Mouse (Mus musculus) CH12.LX (cell line): ENCODE results near the gene Bicc1. TPM values are rescaled to one million over a fixed set of nuclear protein-coding genes. Genes with fewer than 3 reads are reported as not detected.

ENCODE experiments used
- DNase-seq: peaks from one replicate; pipeline ENCODE4 v3.0.0-alpha.2; 2013; ENCODE audit errors: extremely low read depth
- H3K27ac ChIP-seq: 2 replicates; pipeline ENCODE4 v1.5.1; 2012; ENCODE audit warnings: low read depth, mild to moderate bottlenecking, control low read depth, moderate library complexity; ENCODE audit not compliant: insufficient read depth
- H3K27me3 ChIP-seq: replicated peaks from 2 replicates; pipeline ENCODE3; 2012; ENCODE audit warnings: inconsistent platforms
- H3K36me3 ChIP-seq, 2 experiments: replicated peaks in 1 of 2; 2 replicates each; pipeline versions ENCODE3 to v1.6.1; 2012; ENCODE audit warnings: inconsistent platforms in 1 of 2, low read length in 1 of 2, mild to moderate bottlenecking in 1 of 2, mixed read lengths in 1 of 2, moderate library complexity in 1 of 2; ENCODE audit not compliant: control insufficient read depth in 1 of 2, insufficient read depth in 1 of 2
- H3K4me1 ChIP-seq, 2 experiments: 2 replicates each; pipeline ENCODE4 v1.6.1; 2012; ENCODE audit warnings: inconsistent platforms in 1 of 2, moderate library complexity in 1 of 2; ENCODE audit not compliant: insufficient read depth in 2 of 2, control insufficient read depth in 1 of 2
- H3K4me2 ChIP-seq: 2 replicates; pipeline ENCODE4 v1.6.1; 2012; ENCODE audit warnings: low read depth, mild to moderate bottlenecking, control low read depth; ENCODE audit not compliant: poor library complexity, insufficient read depth, severe bottlenecking
- H3K4me3 ChIP-seq, 3 experiments: fragments of 150-350 bp in 1 of 3; sonication (generic) in 1 of 3; replicated peaks in 1 of 3; 2 replicates each; pipeline versions ENCODE3 to v1.5.1; 2011 to 2012; ENCODE audit warnings: low read depth in 2 of 3, low read length in 2 of 3, mild to moderate bottlenecking in 2 of 3, moderate library complexity in 2 of 3, control low read depth in 1 of 3, improper control_type of control experiment in 1 of 3, inconsistent platforms in 1 of 3, mixed read lengths in 1 of 3; ENCODE audit not compliant: poor library complexity in 1 of 3
- H3K79me2 ChIP-seq: replicated peaks from 2 replicates; pipeline ENCODE4 v1.6.1; 2012; ENCODE audit warnings: mild to moderate bottlenecking, moderate library complexity; ENCODE audit not compliant: control insufficient read depth, poor library complexity, insufficient read depth, severe bottlenecking; ENCODE audit errors: extremely low read depth
- H3K9ac ChIP-seq: 2 replicates; pipeline ENCODE4 v1.6.1; 2012; ENCODE audit warnings: low read depth, mild to moderate bottlenecking, control low read depth, moderate library complexity; ENCODE audit not compliant: insufficient read depth
- H3K9me3 ChIP-seq: replicated peaks from 2 replicates; pipeline ENCODE3; 2012; ENCODE audit warnings: low read length, inconsistent platforms, mixed read lengths
- CTCF ChIP-seq, 2 experiments: IDR thresholded peaks in 1 of 2; conservative IDR thresholded peaks in 1 of 2; 2 replicates each; pipeline ENCODE4 v1.5.1; 2011 to 2012; ENCODE audit warnings: low read depth in 2 of 2, low read length in 2 of 2, improper control_type of control experiment in 1 of 2, inconsistent platforms in 1 of 2, mild to moderate bottlenecking in 1 of 2, moderate library complexity in 1 of 2
- E2F4 ChIP-seq: IDR thresholded peaks from 2 replicates; pipeline ENCODE4 v1.6.1; 2011; ENCODE audit warnings: low read depth, low read length, improper control_type of control experiment; ENCODE audit not compliant: insufficient replicate concordance
- ELF1 ChIP-seq: IDR thresholded peaks from 2 replicates; pipeline ENCODE4 v1.6.1; 2014; ENCODE audit warnings: low read depth, mild to moderate bottlenecking, inconsistent platforms, low read length, improper control_type of control experiment
- ETS1 ChIP-seq: conservative IDR thresholded peaks from 2 replicates; pipeline ENCODE4 v1.6.1; 2012; ENCODE audit warnings: low read depth, mild to moderate bottlenecking, inconsistent platforms, low read length, improper control_type of control experiment, moderate library complexity
- GABPA ChIP-seq: IDR thresholded peaks from 2 replicates; pipeline ENCODE4 v1.6.1; 2012; ENCODE audit warnings: low read depth, low read length, improper control_type of control experiment, inconsistent platforms; ENCODE audit not compliant: insufficient replicate concordance
- HCFC1 ChIP-seq: IDR thresholded peaks from 2 replicates; pipeline ENCODE4 v1.6.1; 2012; ENCODE audit warnings: low read depth, mild to moderate bottlenecking, inconsistent platforms, low read length, improper control_type of control experiment
- IRF4 ChIP-seq: IDR thresholded peaks from 2 replicates; pipeline ENCODE4 v1.6.1; 2014; ENCODE audit warnings: low read depth, mild to moderate bottlenecking, inconsistent platforms, low read length, improper control_type of control experiment
- JUN ChIP-seq: IDR thresholded peaks from 2 replicates; pipeline ENCODE4 v1.6.1; 2011; ENCODE audit warnings: low read depth, mild to moderate bottlenecking, low read length, improper control_type of control experiment, moderate library complexity; ENCODE audit not compliant: insufficient read depth
- KAT2A ChIP-seq: IDR thresholded peaks from 2 replicates; pipeline ENCODE4 v1.6.1; 2012; ENCODE audit warnings: low read length, improper control_type of control experiment, inconsistent platforms; ENCODE audit not compliant: insufficient replicate concordance
- MAX ChIP-seq: IDR thresholded peaks from 2 replicates; pipeline ENCODE4 v1.6.1; 2011; ENCODE audit warnings: low read length, improper control_type of control experiment
- MAZ ChIP-seq: IDR thresholded peaks from 2 replicates; pipeline ENCODE4 v1.6.1; 2012; ENCODE audit warnings: low read depth, mild to moderate bottlenecking, inconsistent platforms, low read length, improper control_type of control experiment, moderate library complexity
- MEF2A ChIP-seq: IDR thresholded peaks from 2 replicates; pipeline ENCODE4 v1.6.1; 2014; ENCODE audit warnings: low read depth, mild to moderate bottlenecking, inconsistent platforms, low read length, improper control_type of control experiment, borderline replicate concordance
- MXI1 ChIP-seq: IDR thresholded peaks from 2 replicates; pipeline ENCODE4 v1.6.1; 2011; ENCODE audit warnings: mild to moderate bottlenecking, low read depth, low read length, improper control_type of control experiment
- NELFE ChIP-seq: IDR thresholded peaks from 2 replicates; pipeline ENCODE4 v1.6.1; 2011; ENCODE audit warnings: low read depth, low read length, improper control_type of control experiment
- POLR2AphosphoS2 ChIP-seq: IDR thresholded peaks from 2 replicates; pipeline ENCODE4 v1.6.1; 2011; ENCODE audit warnings: low read depth, low read length, improper control_type of control experiment
- RAD21 ChIP-seq: IDR thresholded peaks from 2 replicates; pipeline ENCODE4 v1.6.1; 2011; ENCODE audit warnings: low read depth, mild to moderate bottlenecking, low read length, improper control_type of control experiment, moderate library complexity
- TBP ChIP-seq: conservative IDR thresholded peaks from 2 replicates; pipeline ENCODE4 v1.6.1; 2011; ENCODE audit warnings: low read depth, low read length, improper control_type of control experiment
- TCF12 ChIP-seq: IDR thresholded peaks from 2 replicates; pipeline ENCODE4 v1.6.1; 2014; ENCODE audit warnings: low read depth, mild to moderate bottlenecking, inconsistent platforms, low read length, improper control_type of control experiment
- UBTF ChIP-seq: IDR thresholded peaks from 2 replicates; pipeline ENCODE4 v1.6.1; 2012; ENCODE audit warnings: low read depth, mild to moderate bottlenecking, inconsistent platforms, low read length, improper control_type of control experiment, moderate library complexity
- USF1 ChIP-seq: IDR thresholded peaks from 2 replicates; pipeline ENCODE4 v1.6.1; 2014; ENCODE audit warnings: low read depth, mild to moderate bottlenecking, inconsistent platforms, low read length, improper control_type of control experiment
- ZKSCAN1 ChIP-seq: IDR thresholded peaks from 2 replicates; pipeline ENCODE4 v1.6.1; 2012; ENCODE audit warnings: low read depth, inconsistent platforms, low read length, improper control_type of control experiment, borderline replicate concordance
- ZMIZ1 ChIP-seq: IDR thresholded peaks from 2 replicates; pipeline ENCODE4 v1.6.1; 2012; ENCODE audit warnings: low read depth, mild to moderate bottlenecking, inconsistent platforms, low read length, improper control_type of control experiment
- dilution Hi-C: fragments of 300-500 bp; cut with MboI; formaldehyde crosslinking; loops from 2 replicates; pipeline ENCODE4 v1.14.3; 2020; ENCODE audit warnings: low sequenced_read_pairs; ENCODE audit not compliant: extremely low pct_unique_long_range_greater_than_20kb, extremely low pct_ligation_motif_present
- in situ Hi-C: fragments of 300-500 bp; cut with MboI; formaldehyde crosslinking; loops from 3 replicates; pipeline ENCODE4 v1.14.3; 2019; ENCODE audit warnings: low sequenced_read_pairs, low pct_ligation_motif_present, low pct_unique_long_range_greater_than_20kb, mixed read lengths
- polyA plus RNA-seq: library from polyadenylated mRNA; unstranded; fragments of >175 nt; gene quantifications from 2 replicates; pipeline ENCODE4 v1.2.1, GENCODE M21; 2012; ENCODE audit warnings: low read depth; ENCODE audit not compliant: insufficient read length
- total RNA-seq, 2 experiments: library from RNA; depleted of rRNA; stranded (reverse); fragments of 300-350 nt in 1 of 2; fragments of >200 nt in 1 of 2; gene quantifications; 2 replicates each; pipeline ENCODE4 v1.2.3; 2012 to 2014

The Bicc1 gene
- total and polyA plus RNA-seq, 3 experiments: not detected

DNA sequence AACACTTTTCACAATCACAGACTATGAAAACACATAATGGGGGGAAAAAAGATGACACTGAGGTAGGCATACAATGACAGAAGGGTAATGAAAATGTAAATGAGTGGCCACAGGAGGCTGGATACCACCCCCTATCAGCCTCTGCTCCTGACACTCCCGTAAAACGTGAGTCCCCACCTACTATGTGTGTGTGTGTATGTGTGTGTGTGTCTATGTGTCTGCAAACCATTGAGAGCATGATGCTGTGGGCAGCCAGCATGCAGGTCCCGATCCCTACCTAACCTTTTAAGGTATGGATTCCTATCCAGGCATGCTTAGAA is 209.4 kb downstream of the Bicc1 start:
- H3K4me2 ChIP-seq: no peak overlapping the region
- no peaks in the 10 kb centered on the region for H3K79me2 ChIP-seq

GRCm38 (mm10) chr10:70949254-70950104 is 210.0 kb downstream of the Bicc1 start:
- Histone ChIP-seq H3K4me1 (no peaks in the 10 kb centered on the region), H3K27ac (no peak overlapping the region), H3K36me3 (no peaks in the 10 kb centered on the region), H3K27me3 (no peaks in the 10 kb centered on the region), H3K4me3 (no peak overlapping the region), H3K9me3 (peaks cover 69% of the 10 kb centered on the region)
- DNase-seq: no peak
- in situ Hi-C loops: loop anchor here (25.0 kb wide), 1 partner anchor 637 kb away; no protein-coding TSS in a partner anchor
- dilution Hi-C loops: no loop called here
- TF ChIP-seq MEF2A (no peak), CTCF (conservative IDR thresholded peaks at IDR 0.05 in 1 of 2, IDR thresholded peaks at IDR 0.05 in 1 of 2; ENCODE audit: low read depth in 2 of 2, low read length in 2 of 2) (no peak), UBTF (no peak), JUN (no peak), NELFE (no peak), RAD21 (no peak), IRF4 (no peak), GABPA (no peak), TBP (no peak), USF1 (no peak), E2F4 (no peak), ZKSCAN1 (no peak), MXI1 (no peak), KAT2A (no peak), ETS1 (no peak), ZMIZ1 (no peak)
- TF ChIP-seq, all 38 proteins: peak for 0
- H3K79me2 ChIP-seq: no peaks in the 10 kb centered on the region
- H3K4me2 ChIP-seq: no peak overlapping the region
- no peak overlapping the region for H3K9ac ChIP-seq

More for the DNA sequence above, 209.4 kb downstream of the Bicc1 start:
- Histone ChIP-seq H3K9ac (no peak overlapping the region), H3K36me3 (no peaks in the 10 kb centered on the region), H3K9me3 (peaks cover 63% of the 10 kb centered on the region), H3K4me1 (no peaks in the 10 kb centered on the region), H3K27ac (no peak overlapping the region), H3K4me3 (no peak overlapping the region), H3K27me3 (no peaks in the 10 kb centered on the region)
- no peak for TF ChIP-seq MAZ
- TF ChIP-seq JUN: no peak
- TF ChIP-seq CTCF (conservative IDR thresholded peaks at IDR 0.05 in 1 of 2, IDR thresholded peaks at IDR 0.05 in 1 of 2; ENCODE audit: low read depth in 2 of 2, low read length in 2 of 2): no peak
- TF ChIP-seq MXI1: no peak
- TF ChIP-seq TCF12: no peak
- no peak for TF ChIP-seq HCFC1
- no peak for TF ChIP-seq MAX
- no peak for TF ChIP-seq UBTF
- TF ChIP-seq ELF1: no peak
- TF ChIP-seq MEF2A: no peak
- no peak for TF ChIP-seq POLR2AphosphoS2
- no peak for TF ChIP-seq RAD21
- in situ Hi-C loops: loop anchor here (25.0 kb wide), 1 partner anchor 638 kb away; no protein-coding TSS in a partner anchor
- no peak for DNase-seq
- dilution Hi-C loops: no loop called here
